Mouse (Mus musculus) lung, adult 2 months (tissue): ENCODE measurements around the gene Gtsf1l.

Source experiments
- CTCF ChIP-seq: fragments of 200-500 bp; IDR thresholded peaks from 2 replicates; pipeline ENCODE4 v1.5.1; 2011; ENCODE audit warnings: mild to moderate bottlenecking, low read length, control low read depth; ENCODE audit not compliant: insufficient read depth
- POLR2A ChIP-seq: fragments of 200-500 bp; IDR thresholded peaks from 2 replicates; pipeline ENCODE4 v1.6.1; 2011; ENCODE audit warnings: low read depth, mild to moderate bottlenecking, control low read depth, low read length, borderline replicate concordance; ENCODE audit errors: extremely low read depth

- no peak for TF ChIP-seq CTCF
- no peak for TF ChIP-seq POLR2A
These were observed 24.0 kb upstream of the Gtsf1l start for GRCm38 (mm10) chr2:163111413-163112201.
